Mouse (Mus musculus): ENCODE measurements at regions not wholly inside any gene's neighbourhood (a gene's known extent, or its start where the extent isn't known, plus 50 kb on each side); places are given as distances from the start of the nearest gene placed in this dataset.

DNA sequence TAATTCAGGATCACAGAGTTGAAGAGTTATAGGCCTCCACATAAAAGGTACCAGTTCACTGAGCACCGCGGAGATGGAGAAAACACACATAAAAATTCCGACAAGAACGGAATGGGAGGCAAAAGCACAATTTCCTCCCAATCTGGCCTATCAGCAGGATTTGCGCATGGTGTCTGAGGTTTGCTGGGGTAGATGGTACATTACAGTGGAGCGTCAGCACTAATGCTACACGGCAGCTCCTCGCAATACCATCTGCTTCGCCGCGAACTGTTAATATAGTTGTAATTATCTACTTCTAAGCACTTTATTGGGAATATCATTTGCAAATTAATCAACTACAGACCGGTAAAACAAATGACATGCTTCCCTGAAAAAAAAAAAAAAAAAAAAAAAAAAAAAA lies 304.2 kb upstream of the Ppargc1a start:
- no peak for TF ChIP-seq CTCF (IDR thresholded peaks at IDR 0.05; ENCODE audit: low read depth)
- Histone ChIP-seq H3K27ac (no peak overlapping the region), H3K4me2 (ENCODE audit: low read length) (no peak overlapping the region), H3K9ac (ENCODE audit: low read depth, low read length) (no peak overlapping the region), H3K9me3 (replicated peaks; ENCODE audit: low read length) (no peaks in the 10 kb centered on the region), H3K36me3 (ENCODE audit: insufficient read depth, low read length) (no peaks in the 10 kb centered on the region), H3K4me1 (replicated peaks; ENCODE audit: insufficient read depth, low read length) (no peaks in the 10 kb centered on the region), H3K27me3 (ENCODE audit: insufficient read depth, low read length) (no peaks in the 10 kb centered on the region), H3K4me3 (replicated peaks; ENCODE audit: low read depth, low read length) (no peak overlapping the region)
- ATAC-seq (replicated peaks; ENCODE audit: low FRiP score, low read depth) (no peak), DNase-seq (ENCODE audit: low spot score) (no peak)
- WGBS: 82% methylated on average over 12 of the region's 12 CpGs

DNA sequence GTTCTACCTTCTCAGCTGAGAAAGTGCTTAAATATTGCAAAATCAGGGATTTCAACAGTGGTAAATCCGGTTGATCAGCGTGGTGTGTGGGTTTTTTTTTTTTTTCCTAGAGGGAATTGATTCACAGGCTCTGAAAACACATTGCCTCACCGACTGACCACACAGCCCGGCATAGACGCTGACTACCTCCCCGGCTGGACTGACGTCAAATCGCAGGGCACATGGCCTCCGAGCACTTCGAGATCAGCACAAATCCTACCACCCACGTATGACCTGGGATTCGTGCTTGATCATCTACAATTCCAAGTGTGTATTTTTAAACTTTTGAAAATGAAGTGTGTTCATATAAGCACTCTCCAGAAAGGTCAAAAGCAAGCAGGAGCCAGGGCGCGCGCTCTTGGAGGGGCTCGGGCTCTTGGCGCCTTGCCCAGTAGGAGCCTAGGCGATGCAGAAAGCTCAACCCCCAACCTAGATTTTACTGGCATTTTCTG lies 300.7 kb upstream of the Ppargc1a start:
- TF ChIP-seq CTCF (IDR thresholded peaks at IDR 0.05; ENCODE audit: low read depth): no peak
- Histone ChIP-seq H3K4me3 (replicated peaks; ENCODE audit: low read depth, low read length) (no peak overlapping the region), H3K27me3 (ENCODE audit: insufficient read depth, low read length) (no peaks in the 10 kb centered on the region), H3K4me2 (ENCODE audit: low read length) (no peak overlapping the region), H3K27ac (no peak overlapping the region), H3K9ac (ENCODE audit: low read depth, low read length) (no peak overlapping the region), H3K9me3 (replicated peaks; ENCODE audit: low read length) (no peaks in the 10 kb centered on the region), H3K4me1 (replicated peaks; ENCODE audit: insufficient read depth, low read length) (no peaks in the 10 kb centered on the region), H3K36me3 (ENCODE audit: insufficient read depth, low read length) (no peaks in the 10 kb centered on the region)
- 65% methylated on average over 18 of the region's 18 CpGs for WGBS
- ATAC-seq (replicated peaks; ENCODE audit: low FRiP score, low read depth) (no peak), DNase-seq (ENCODE audit: low spot score) (no peak)

- Histone ChIP-seq H3K36me3 (ENCODE audit: insufficient read depth, low read length) (no peaks in the 10 kb centered on the region), H3K9ac (ENCODE audit: low read depth, low read length) (no peak overlapping the region), H3K4me1 (replicated peaks; ENCODE audit: insufficient read depth, low read length) (no peaks in the 10 kb centered on the region), H3K27ac (no peak overlapping the region), H3K27me3 (ENCODE audit: insufficient read depth, low read length) (no peaks in the 10 kb centered on the region), H3K4me2 (ENCODE audit: low read length) (no peak overlapping the region), H3K4me3 (replicated peaks; ENCODE audit: low read depth, low read length) (no peak overlapping the region), H3K9me3 (replicated peaks; ENCODE audit: low read length) (no peaks in the 10 kb centered on the region)
- WGBS: 48% methylated on average over 2 of the region's 2 CpGs
- ATAC-seq (replicated peaks; ENCODE audit: low FRiP score, low read depth): no peak
- no peak for TF ChIP-seq CTCF (IDR thresholded peaks at IDR 0.05; ENCODE audit: low read depth)
- no peak for DNase-seq (ENCODE audit: low spot score)
Observed at GRCm38 (mm10) chr5:51866002-51866401, 298.5 kb upstream of the Ppargc1a start.

DNA sequence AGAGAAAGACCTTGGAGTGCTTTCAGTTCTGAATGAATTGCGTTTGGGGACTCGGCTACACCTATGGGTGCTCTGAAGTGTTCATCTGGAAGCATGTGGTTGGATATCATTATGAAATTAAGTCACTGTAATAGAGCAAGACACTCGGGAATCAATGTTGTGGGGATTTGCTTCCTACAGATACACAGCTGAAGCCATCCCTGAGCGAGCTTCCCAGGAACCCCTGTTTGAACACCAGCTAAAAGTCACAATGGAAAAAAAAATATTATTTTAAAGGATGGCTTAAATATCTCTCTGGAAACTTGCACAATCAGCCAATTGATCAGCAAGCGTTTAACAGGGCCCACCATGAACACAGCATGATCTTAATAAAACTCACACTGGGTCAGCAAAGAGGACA lies 293.0 kb upstream of the Ppargc1a start:
- Histone ChIP-seq H3K9ac (ENCODE audit: low read depth, low read length) (no peak overlapping the region), H3K9me3 (replicated peaks; ENCODE audit: low read length) (no peaks in the 10 kb centered on the region), H3K4me3 (replicated peaks; ENCODE audit: low read depth, low read length) (no peak overlapping the region), H3K4me1 (replicated peaks; ENCODE audit: insufficient read depth, low read length) (no peaks in the 10 kb centered on the region), H3K4me2 (ENCODE audit: low read length) (no peak overlapping the region), H3K36me3 (ENCODE audit: insufficient read depth, low read length) (no peaks in the 10 kb centered on the region), H3K27me3 (ENCODE audit: insufficient read depth, low read length) (no peaks in the 10 kb centered on the region), H3K27ac (no peak overlapping the region)
- DNase-seq (ENCODE audit: low spot score) (no peak), ATAC-seq (replicated peaks; ENCODE audit: low FRiP score, low read depth) (no peak)
- 86% methylated on average over 5 of the region's 5 CpGs for WGBS
- TF ChIP-seq CTCF (IDR thresholded peaks at IDR 0.05; ENCODE audit: low read depth): no peak

DNA sequence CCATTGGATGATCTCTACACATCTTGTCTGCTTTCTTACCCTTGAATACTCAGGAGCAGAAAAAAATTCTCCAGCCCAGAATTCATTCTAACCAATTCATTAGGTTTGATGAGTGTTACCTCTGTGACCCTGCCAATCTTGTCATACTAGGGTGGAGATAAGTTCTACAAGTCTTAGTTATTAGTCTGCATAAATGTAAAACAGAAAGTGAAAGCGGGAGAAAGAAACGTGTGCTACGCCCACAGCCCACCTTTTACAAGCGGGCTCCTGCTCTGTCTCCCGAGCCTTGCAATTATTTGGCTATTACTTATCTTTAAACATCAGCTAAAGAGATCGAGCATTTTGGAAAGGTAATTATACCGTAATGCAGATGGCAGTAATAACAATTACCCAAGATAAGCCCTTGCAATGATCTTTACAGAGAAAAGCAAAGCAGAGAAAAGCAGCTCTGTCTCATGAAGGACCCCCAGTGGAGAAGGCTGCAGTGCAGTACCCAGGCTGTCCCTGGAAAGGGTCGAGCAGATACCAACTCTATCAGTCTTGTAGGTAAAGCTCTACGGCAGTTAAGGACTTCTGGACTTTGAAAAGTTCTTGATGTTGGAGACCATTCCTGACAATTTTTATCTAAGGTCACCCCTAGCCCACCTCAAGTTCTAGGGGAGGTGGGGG lies 286.1 kb upstream of the Ppargc1a start:
- H3K27me3 ChIP-seq (ENCODE audit: insufficient read depth, low read length): no peaks in the 10 kb centered on the region
- DNase-seq (ENCODE audit: low spot score) (no peak), ATAC-seq (replicated peaks; ENCODE audit: low FRiP score, low read depth) (no peak)
- no peaks in the 10 kb centered on the region for H3K4me1 ChIP-seq (replicated peaks; ENCODE audit: insufficient read depth, low read length)
- no peaks in the 10 kb centered on the region for H3K9me3 ChIP-seq (replicated peaks; ENCODE audit: low read length)
- H3K9ac ChIP-seq (ENCODE audit: low read depth, low read length): no peak overlapping the region
- H3K4me3 ChIP-seq (replicated peaks; ENCODE audit: low read depth, low read length): no peak overlapping the region
- peak overlapping the region; percentile 8; the same call in 1 of the 2 replicates for H3K4me2 ChIP-seq (ENCODE audit: low read length)
- no peak overlapping the region for H3K27ac ChIP-seq
- TF ChIP-seq CTCF (IDR thresholded peaks at IDR 0.05; ENCODE audit: low read depth): peak; percentile 20; the same call in 1 of the 2 replicates
- no peaks in the 10 kb centered on the region for H3K36me3 ChIP-seq (ENCODE audit: insufficient read depth, low read length)
- 59% methylated on average over 9 of the region's 9 CpGs for WGBS

DNA sequence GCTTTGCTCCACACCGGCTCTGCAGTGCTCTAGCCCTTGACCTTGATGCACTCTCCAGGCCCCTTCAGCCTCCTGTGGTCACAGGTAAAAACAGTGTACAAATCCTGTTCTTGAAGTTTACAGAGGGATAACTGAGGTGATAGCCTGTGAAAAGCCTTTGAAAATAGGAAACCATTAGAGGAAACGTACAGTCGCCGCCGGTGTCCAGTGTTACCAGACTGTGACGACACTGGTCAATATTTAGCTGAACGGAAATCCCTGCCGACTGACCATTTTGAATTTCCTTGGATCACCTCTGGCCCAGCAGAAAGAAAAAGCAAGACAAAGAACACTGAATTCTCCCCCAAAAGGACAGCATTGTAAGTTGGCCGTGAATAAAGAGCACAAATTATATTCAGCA lies 282.6 kb upstream of the Ppargc1a start:
- no peaks in the 10 kb centered on the region for H3K27me3 ChIP-seq (ENCODE audit: insufficient read depth, low read length)
- DNase-seq (ENCODE audit: low spot score): no peak
- H3K9ac ChIP-seq (ENCODE audit: low read depth, low read length): no peak overlapping the region
- no peaks in the 10 kb centered on the region for H3K9me3 ChIP-seq (replicated peaks; ENCODE audit: low read length)
- H3K4me1 ChIP-seq (replicated peaks; ENCODE audit: insufficient read depth, low read length): no peaks in the 10 kb centered on the region
- no peak overlapping the region for H3K4me2 ChIP-seq (ENCODE audit: low read length)
- no peaks in the 10 kb centered on the region for H3K36me3 ChIP-seq (ENCODE audit: insufficient read depth, low read length)
- 66% methylated on average over 9 of the region's 9 CpGs for WGBS
- no peak for ATAC-seq (replicated peaks; ENCODE audit: low FRiP score, low read depth)
- no peak overlapping the region for H3K4me3 ChIP-seq (replicated peaks; ENCODE audit: low read depth, low read length)
- no peak for TF ChIP-seq CTCF (IDR thresholded peaks at IDR 0.05; ENCODE audit: low read depth)
- H3K27ac ChIP-seq: no peak overlapping the region

DNA sequence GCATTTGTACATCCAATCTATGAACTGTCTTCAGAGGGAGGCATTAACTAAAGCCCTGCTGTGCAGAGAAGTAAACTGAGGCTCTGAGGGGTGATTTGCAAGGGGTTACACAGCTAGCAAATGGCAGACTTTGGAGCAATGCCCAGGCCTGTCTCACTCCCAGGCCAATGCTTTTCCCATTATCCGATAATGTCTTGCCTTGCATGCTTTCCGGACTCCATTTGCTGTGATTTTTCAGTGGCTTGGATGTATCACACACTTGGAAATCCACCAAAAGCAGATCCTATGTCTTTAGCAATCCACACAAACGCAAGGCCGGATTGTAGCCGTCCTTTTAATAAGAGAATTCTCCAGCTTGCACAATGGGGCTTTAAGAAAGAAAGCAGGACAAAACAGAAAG lies 281.7 kb upstream of the Ppargc1a start:
- H3K4me1 ChIP-seq (replicated peaks; ENCODE audit: insufficient read depth, low read length): no peaks in the 10 kb centered on the region
- no peak overlapping the region for H3K9ac ChIP-seq (ENCODE audit: low read depth, low read length)
- H3K9me3 ChIP-seq (replicated peaks; ENCODE audit: low read length): no peaks in the 10 kb centered on the region
- TF ChIP-seq CTCF (IDR thresholded peaks at IDR 0.05; ENCODE audit: low read depth): no peak
- H3K36me3 ChIP-seq (ENCODE audit: insufficient read depth, low read length): no peaks in the 10 kb centered on the region
- ATAC-seq (replicated peaks; ENCODE audit: low FRiP score, low read depth) (no peak), DNase-seq (ENCODE audit: low spot score) (no peak)
- H3K27me3 ChIP-seq (ENCODE audit: insufficient read depth, low read length): no peaks in the 10 kb centered on the region
- WGBS: 90% methylated on average over 5 of the region's 5 CpGs
- H3K27ac ChIP-seq: no peak overlapping the region
- no peak overlapping the region for H3K4me3 ChIP-seq (replicated peaks; ENCODE audit: low read depth, low read length)
- H3K4me2 ChIP-seq (ENCODE audit: low read length): no peak overlapping the region

Data from kidney, postnatal 0 days (tissue).